Mouse (Mus musculus): Measurements from ENCODE around the gene T2.

DNA sequence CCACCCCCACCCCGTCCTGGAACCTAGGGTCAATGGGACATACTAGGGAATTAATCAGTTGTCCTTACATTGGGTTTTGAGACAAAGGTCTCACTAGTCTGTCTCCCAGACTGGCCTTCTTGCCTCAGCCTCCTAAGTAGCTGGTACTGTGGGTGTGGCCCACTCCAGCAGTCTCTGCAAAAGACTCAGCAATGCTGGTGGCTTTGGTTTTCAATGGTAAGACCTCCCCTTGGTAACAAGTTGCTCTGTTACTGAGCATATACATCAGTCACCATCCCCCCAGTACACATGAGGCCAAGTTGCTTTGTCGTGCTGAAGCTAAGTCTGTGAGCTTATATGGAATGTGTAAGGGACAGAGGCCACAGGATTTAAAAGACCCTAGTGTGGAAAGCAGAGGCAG, 42.2 kb downstream of the T2 start:
- TF ChIP-seq CTCF (IDR thresholded peaks at IDR 0.05; ENCODE audit: extremely low read depth, insufficient read depth, insufficient read length, insufficient replicate concordance) (no peak), POLR2A (IDR thresholded peaks at IDR 0.05; ENCODE audit: low read depth, low read length) (no peak)
